7 mouse cellular contexts compared by ENCODE assay signal in the genomic region with DNA sequence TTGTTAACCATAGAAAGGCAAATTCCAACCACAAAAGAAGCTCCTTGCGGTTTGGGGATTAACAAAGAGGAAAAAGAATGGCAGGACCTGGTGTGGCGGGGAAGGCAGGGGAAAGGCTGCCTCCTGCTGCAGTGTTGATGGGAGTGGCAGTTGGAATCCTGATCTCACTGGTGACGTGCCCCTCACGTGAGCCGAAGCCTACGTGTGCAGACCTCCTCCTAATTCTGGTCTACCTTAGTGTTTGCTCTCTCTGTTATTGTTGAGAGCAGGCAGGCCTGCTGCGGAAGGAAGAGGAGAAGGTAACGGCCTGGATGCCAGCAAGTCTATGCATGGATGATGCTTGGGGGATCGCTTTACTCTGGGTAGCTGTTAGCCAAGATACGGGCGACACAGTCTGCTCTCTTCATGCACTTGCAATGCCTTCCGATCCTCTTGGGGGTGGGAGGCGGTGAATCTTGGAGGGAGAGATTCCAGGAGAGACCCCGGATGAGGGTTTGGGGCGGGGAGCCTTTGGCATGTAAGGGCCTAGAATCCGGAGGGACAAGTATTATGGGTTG. TPM values are rescaled to one million over a fixed set of nuclear protein-coding genes. Genes with fewer than 3 reads are reported as not detected.
DNase-seq lines count a peak whose midpoint lies in the region; ATAC-seq lines count a peak whose summit lies in the region.

A gene (plus strand): TSS at position 212 of the 557 bp plus-strand sequence.

- intact Hi-C loops in gastrocnemius, postnatal 36 days (cut with DNase I), result no loop called here
- intact Hi-C loops in left cerebral cortex, postnatal 10 days (cut with DNase I), result loop anchor here (5.0 kb wide), 2 partner anchors 71 to 106 kb away; no protein-coding TSS in a partner anchor

- H3K27me3 ChIP-seq in intestine, embryonic 14.5 days (replicated peaks; ENCODE audit: control insufficient read depth, insufficient read depth, low read length), result no peaks in the 10 kb centered on the region

- no peaks in the 10 kb centered on the region for H3K9me3 ChIP-seq in intestine, embryonic 14.5 days (ENCODE audit: control insufficient read depth, low read length)

- H3K27ac ChIP-seq in intestine, embryonic 14.5 days (ENCODE audit: low read depth), result peak within 1 kb of the TSS; percentile 95

- H3K4me3 ChIP-seq in intestine, embryonic 14.5 days (ENCODE audit: low read depth, low read length), result peak within 1 kb of the TSS; percentile 53

- H3K4me2 ChIP-seq in intestine, embryonic 14.5 days (ENCODE audit: low read length), result peak within 1 kb of the TSS; percentile 48

- WGBS in intestine, embryonic 14.5 days, result 10% methylated on average over 16 of the region's 16 CpGs

- H3K36me3 ChIP-seq in intestine, embryonic 14.5 days (ENCODE audit: control insufficient read depth, insufficient read depth, low read length), result peaks cover 11% of the 10 kb centered on the region; the same call in 1 of the 2 replicates

- peak; percentile 52 for DNase-seq in adrenal gland, adult 8-10 months
- DNase-seq in embryo, embryonic 10.5 days (ENCODE audit: low spot score), result peak; percentile 82
- DNase-seq in gastrocnemius, postnatal 36 days, result peak; percentile 23 to 35
- DNase-seq in intestine, embryonic 14.5 days (ENCODE audit: low spot score), result peak; percentile 79
- peak; percentile 45 to 65 for DNase-seq in left cerebral cortex, postnatal 10 days (ENCODE audit: extremely low spot score in 1 of 2, low spot score in 2 of 2)
- peak; percentile 52 for DNase-seq in right cerebral cortex, postnatal 4 days

- peak; percentile 90 for ATAC-seq in intestine, embryonic 14.5 days (replicated peaks; ENCODE audit: low FRiP score, low TSS enrichment, low read depth)
- peak; percentile 97 for ATAC-seq in megakaryocyte progenitor cell, adult 5-6 weeks (replicated peaks; ENCODE audit: poor library complexity)

- H3K4me1 ChIP-seq in intestine, embryonic 14.5 days (replicated peaks; ENCODE audit: control insufficient read depth, insufficient read depth, low read length), result no peaks in the 10 kb centered on the region

- H3K9ac ChIP-seq in intestine, embryonic 14.5 days (ENCODE audit: low read length), result peak within 1 kb of the TSS; percentile 66

RNA-seq across cellular contexts. Expression of the gene that starts here (rescaled TPM):
- total RNA-seq in adrenal gland, adult 8-10 months (2022), result 10 to 100 TPM; 17.2 to 33.8 (median 26.0) TPM
- 1 to 10 TPM; 1.7 to 1.9 TPM for total RNA-seq in gastrocnemius, postnatal 36 days (2021)
- 40.7 and 44.5 TPM in 2 replicates for polyA plus RNA-seq in intestine, embryonic 14.5 days (2014; fragmentation: Nextera tagmentation; extraction: Ambion mirVana)
- total RNA-seq in left cerebral cortex, postnatal 10 days (2021), result 10 to 100 TPM; 58.2 to 72.7 TPM
- total RNA-seq in megakaryocyte progenitor cell, adult 5-6 weeks (2015), result 3.9 and 8.1 TPM in 2 replicates
- 6.4 and 9.7 TPM in 2 replicates for total RNA-seq in megakaryocyte progenitor cell, adult 5-6 weeks (2017)

Comparison
In these comparisons a context has a peak if more than half of its experiments do, and no peak if none do; other contexts are left out.
1. Peak in every context shown above with its lines: DNase-seq, ATAC-seq, H3K4me3 ChIP-seq and H3K27ac ChIP-seq.
2. DNase-seq: peak in every context shown above with its lines; median percentile 82 in embryo, embryonic 10.5 days; 79 in intestine, embryonic 14.5 days; 55 in left cerebral cortex, postnatal 10 days; 52 in adrenal gland, adult 8-10 months; 52 in right cerebral cortex, postnatal 4 days; 29 in gastrocnemius, postnatal 36 days.